Mouse (Mus musculus): ENCODE measurements at regions not wholly inside any gene's neighbourhood (a gene's known extent, or its start where the extent isn't known, plus 50 kb on each side); places are given as distances from the start of the nearest gene placed in this dataset.
A peak's percentile ranks its signal among the peaks of the same experiment; 100 is the strongest.

GRCm38 (mm10) chr16:27138384-27138783 is 146.9 kb upstream of the Gmnc start:
- DNase-seq: no peak

- DNase-seq: no peak
Measured at GRCm38 (mm10) chr16:27138987-27139386, 147.5 kb upstream of the Gmnc start.

GRCm38 (mm10) chr16:27140037-27140436 is 148.6 kb upstream of the Gmnc start:
- DNase-seq: peak; percentile 5

- DNase-seq: no peak
Measured at GRCm38 (mm10) chr16:27155805-27156204, 151.5 kb upstream of the Ostn start.

GRCm38 (mm10) chr16:27195650-27196049 is 111.6 kb upstream of the Ostn start:
- no peak for DNase-seq

All from liver (tissue).